Mouse (Mus musculus) hindbrain, embryonic 11.5 days (tissue): ENCODE measurements around the gene Wnt10b. TPM values are rescaled to one million over a fixed set of nuclear protein-coding genes. Genes with fewer than 3 reads are reported as not detected.
A peak's percentile ranks its signal among the peaks of the same experiment; 100 is the strongest.

Source experiments
- ATAC-seq: fragments of 200-750 bp; cut with Nextera tagmentation; 2 replicates; pipeline ENCODE4 v1.8.0; 2017; ENCODE audit warnings: mild to moderate bottlenecking, moderate TSS enrichment, moderate library complexity; ENCODE audit not compliant: low FRiP score
- DNase-seq: peaks from one replicate; pipeline ENCODE4 v3.0.0-alpha.2; 2015; ENCODE audit warnings: low spot score
- H3K27ac ChIP-seq: fragments of 300-500 bp; sonication (generic); 2 replicates; pipeline ENCODE4 v1.5.1; 2014; ENCODE audit warnings: mild to moderate bottlenecking, low read depth, low read length
- H3K27me3 ChIP-seq: fragments of 300-500 bp; sonication (generic); 2 replicates; pipeline ENCODE4 v1.6.1; 2014; ENCODE audit warnings: mild to moderate bottlenecking, low read length, moderate library complexity, mixed read lengths; ENCODE audit not compliant: control insufficient read depth, insufficient read depth
- H3K36me3 ChIP-seq: fragments of 300-500 bp; sonication (generic); 2 replicates; pipeline ENCODE4 v1.6.1; 2014; ENCODE audit warnings: mild to moderate bottlenecking, low read length, moderate library complexity, mixed read lengths; ENCODE audit not compliant: control insufficient read depth, insufficient read depth
- H3K4me1 ChIP-seq: fragments of 300-500 bp; sonication (generic); replicated peaks from 2 replicates; pipeline ENCODE4 v1.6.1; 2014; ENCODE audit warnings: low read length, mixed read lengths; ENCODE audit not compliant: control insufficient read depth, insufficient read depth
- H3K4me2 ChIP-seq: fragments of 300-500 bp; sonication (generic); replicated peaks from 2 replicates; pipeline ENCODE4 v1.6.1; 2014; ENCODE audit warnings: mild to moderate bottlenecking, low read depth, low read length
- H3K4me3 ChIP-seq: fragments of 300-500 bp; sonication (generic); 2 replicates; pipeline ENCODE4 v1.5.1; 2014; ENCODE audit warnings: low read depth, low read length
- H3K9ac ChIP-seq: fragments of 300-500 bp; sonication (generic); 2 replicates; pipeline ENCODE4 v1.6.1; 2014; ENCODE audit warnings: low read depth, low read length
- H3K9me3 ChIP-seq: fragments of 300-500 bp; sonication (generic); 2 replicates; pipeline ENCODE4 v1.6.1; 2016; ENCODE audit warnings: low read length; ENCODE audit not compliant: control insufficient read depth
- WGBS: fragments of 180-500 bp; shearing (Covaris S2); extraction: QIAGEN DNeasy Blood & Tissue Kit; methylation state at CpG from one replicate; pipeline ENCODE4 v1.1.7; 2014; 5-methylcytosine and 5-hydroxymethylcytosine counted together
- polyA plus RNA-seq: library from polyadenylated mRNA; unstranded; fragments of >200 nt; fragmentation: Nextera tagmentation; extraction: Ambion mirVana; gene quantifications from 2 replicates; pipeline ENCODE4 v1.2.1, GENCODE M21; 2014

The Wnt10b gene
- polyA plus RNA-seq, 1 experiment from 2014 or later, result 0.54 TPM

GRCm38 (mm10) chr15:98733976-98734566 is 43.9 kb downstream of the Wnt10b start:
- WGBS, result 83% methylated on average over 5 of the region's 5 CpGs
- no peak for ATAC-seq
- Histone ChIP-seq H3K27ac (no peak overlapping the region), H3K4me3 (no peak overlapping the region), H3K9me3 (no peaks in the 10 kb centered on the region), H3K27me3 (no peaks in the 10 kb centered on the region), H3K36me3 (0 out of 2 replicates have a peak, but pooled peaks cover 4% of the 10 kb centered on the region), H3K4me2 (no peak overlapping the region), H3K4me1 (no peaks in the 10 kb centered on the region), H3K9ac (no peak overlapping the region)
- DNase-seq, result no peak

DNA sequence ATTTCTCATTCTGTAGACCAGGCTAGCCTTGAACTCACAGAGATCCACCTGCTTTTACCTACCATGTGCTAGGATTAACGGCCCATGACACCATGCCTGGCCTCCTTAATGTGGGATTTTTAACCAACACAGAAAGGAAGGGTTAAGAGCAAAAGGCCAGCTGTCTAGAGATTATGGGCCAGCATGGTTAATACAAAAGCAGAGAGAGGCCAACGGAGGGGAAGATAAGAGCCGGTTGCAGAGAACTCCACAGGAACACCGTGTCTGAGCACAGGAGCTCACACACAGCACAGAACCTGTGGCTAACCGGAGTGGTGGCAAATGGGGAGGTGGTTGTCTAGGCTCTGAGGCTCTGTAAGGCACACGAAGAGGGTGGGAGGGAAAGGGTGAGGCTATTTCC is 44.6 kb downstream of the Wnt10b start:
- Histone ChIP-seq H3K27me3 (no peaks in the 10 kb centered on the region), H3K4me1 (no peaks in the 10 kb centered on the region), H3K27ac (no peak overlapping the region), H3K36me3 (0 out of 2 replicates have a peak, but pooled peaks cover 4% of the 10 kb centered on the region), H3K4me2 (no peak overlapping the region), H3K9ac (no peak overlapping the region), H3K9me3 (no peaks in the 10 kb centered on the region), H3K4me3 (no peak overlapping the region)
- DNase-seq (no peak), ATAC-seq (no peak)
- WGBS, result 72% methylated on average over 6 of the region's 6 CpGs

DNA sequence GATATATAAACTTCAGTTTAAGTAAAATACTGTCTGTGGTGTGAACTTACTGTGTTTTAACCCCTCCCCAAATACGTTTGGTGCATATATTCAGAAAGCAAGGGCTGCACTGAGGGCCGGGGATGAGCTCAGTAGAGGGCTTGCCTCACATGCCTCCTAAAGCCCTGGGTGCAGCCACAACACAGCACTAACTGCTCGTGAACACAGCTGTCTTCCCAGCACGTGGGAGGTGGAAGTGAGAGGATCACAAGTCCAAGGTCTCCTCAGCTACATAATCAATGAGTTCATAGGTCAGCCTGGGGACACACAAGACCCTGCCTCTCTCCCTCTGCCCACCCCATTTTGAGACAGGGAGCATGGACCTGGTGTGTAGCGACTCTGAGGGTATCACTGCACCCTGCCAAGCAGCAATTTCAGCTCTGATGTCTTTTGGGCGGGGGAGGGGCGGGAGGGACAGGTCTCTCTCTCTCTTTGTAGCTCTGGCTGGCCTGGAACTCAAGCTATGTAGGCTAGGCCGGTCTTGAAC is 45.9 kb downstream of the Wnt10b start:
- H3K9me3 ChIP-seq, result no peaks in the 10 kb centered on the region
- 65% methylated on average over 8 of the region's 8 CpGs for WGBS
- no peak overlapping the region for H3K27ac ChIP-seq
- H3K4me1 ChIP-seq, result peaks cover 2% of the 10 kb centered on the region; the same call in 1 of the 2 replicates
- H3K4me3 ChIP-seq, result no peak overlapping the region
- DNase-seq (no peak), ATAC-seq (no peak)
- no peak overlapping the region for H3K4me2 ChIP-seq
- 0 out of 2 replicates have a peak, but pooled peaks cover 4% of the 10 kb centered on the region for H3K36me3 ChIP-seq
- H3K27me3 ChIP-seq, result peaks cover 2% of the 10 kb centered on the region; the same call in 1 of the 2 replicates
- H3K9ac ChIP-seq, result no peak overlapping the region

GRCm38 (mm10) chr15:98730790-98731189 is 47.2 kb downstream of the Wnt10b start:
- Histone ChIP-seq H3K27ac (no peak overlapping the region), H3K27me3 (peaks cover 8% of the 10 kb centered on the region; the same call in 1 of the 2 replicates), H3K36me3 (no peaks in the 10 kb centered on the region), H3K9ac (no peak overlapping the region), H3K4me1 (peaks cover 5% of the 10 kb centered on the region; the same call in 1 of the 2 replicates), H3K4me2 (no peak overlapping the region), H3K4me3 (no peak overlapping the region), H3K9me3 (no peaks in the 10 kb centered on the region)
- ATAC-seq (no peak), DNase-seq (no peak)
- WGBS, result 88% methylated on average over 6 of the region's 6 CpGs

DNA sequence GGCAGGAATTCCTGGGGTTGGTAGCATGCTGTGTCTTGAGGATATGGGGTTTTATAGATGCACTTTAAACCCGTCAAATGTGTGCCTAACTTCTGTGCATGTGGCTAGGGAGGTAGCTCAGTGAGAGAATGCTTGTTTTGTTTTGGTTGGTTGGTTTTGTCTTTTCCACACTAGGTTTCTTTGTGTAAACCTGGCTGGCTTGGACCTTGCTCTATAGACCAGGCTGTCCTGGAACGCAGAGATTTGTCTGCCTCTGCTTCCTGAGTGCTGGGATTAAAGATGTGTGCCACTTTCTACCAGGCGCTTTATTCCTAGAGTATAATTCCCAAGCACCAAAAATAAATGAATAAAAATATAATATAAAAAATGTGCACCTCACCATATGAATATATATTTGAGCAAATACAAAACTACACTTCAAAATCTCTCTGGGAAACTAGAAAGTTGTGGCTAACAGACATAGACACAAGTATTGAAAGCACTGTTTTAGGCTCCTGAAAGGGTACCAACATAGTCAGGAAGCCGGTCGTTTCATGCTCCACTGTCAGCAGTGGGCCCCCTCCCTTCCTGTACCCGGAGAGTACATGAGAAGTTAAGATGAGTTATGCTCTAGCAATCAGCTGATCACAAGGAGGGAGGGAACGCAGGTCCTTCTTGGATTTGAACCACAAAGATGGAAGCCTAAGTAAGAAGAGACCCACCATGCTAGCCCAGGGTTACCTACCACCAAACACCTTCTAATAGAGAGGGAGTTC is 48.0 kb downstream of the Wnt10b start:
- WGBS, result 72% methylated on average over 7 of the region's 7 CpGs
- Histone ChIP-seq H3K4me3 (no peak overlapping the region), H3K9me3 (no peaks in the 10 kb centered on the region), H3K4me1 (peaks cover 5% of the 10 kb centered on the region; the same call in 1 of the 2 replicates), H3K9ac (no peak overlapping the region), H3K36me3 (no peaks in the 10 kb centered on the region), H3K27me3 (peaks cover 8% of the 10 kb centered on the region; the same call in 1 of the 2 replicates), H3K4me2 (no peak overlapping the region), H3K27ac (no peak overlapping the region)
- DNase-seq, result no peak
- ATAC-seq, result no peak

GRCm38 (mm10) chr15:98728366-98728765 is 49.6 kb downstream of the Wnt10b start:
- H3K27me3 ChIP-seq, result peaks cover 11% of the 10 kb centered on the region; the same call in 1 of the 2 replicates
- DNase-seq, result no peak
- no peak overlapping the region for H3K27ac ChIP-seq
- peaks cover 5% of the 10 kb centered on the region; the same call in 1 of the 2 replicates for H3K4me1 ChIP-seq
- H3K4me2 ChIP-seq, result no peak overlapping the region; the same call in 1 of the 2 replicates
- 40% methylated on average over 9 of the region's 9 CpGs for WGBS
- H3K4me3 ChIP-seq, result no peak overlapping the region; the same call in 1 of the 2 replicates
- no peaks in the 10 kb centered on the region for H3K36me3 ChIP-seq
- no peak for ATAC-seq
- H3K9me3 ChIP-seq, result no peaks in the 10 kb centered on the region
- H3K9ac ChIP-seq, result no peak overlapping the region

DNA sequence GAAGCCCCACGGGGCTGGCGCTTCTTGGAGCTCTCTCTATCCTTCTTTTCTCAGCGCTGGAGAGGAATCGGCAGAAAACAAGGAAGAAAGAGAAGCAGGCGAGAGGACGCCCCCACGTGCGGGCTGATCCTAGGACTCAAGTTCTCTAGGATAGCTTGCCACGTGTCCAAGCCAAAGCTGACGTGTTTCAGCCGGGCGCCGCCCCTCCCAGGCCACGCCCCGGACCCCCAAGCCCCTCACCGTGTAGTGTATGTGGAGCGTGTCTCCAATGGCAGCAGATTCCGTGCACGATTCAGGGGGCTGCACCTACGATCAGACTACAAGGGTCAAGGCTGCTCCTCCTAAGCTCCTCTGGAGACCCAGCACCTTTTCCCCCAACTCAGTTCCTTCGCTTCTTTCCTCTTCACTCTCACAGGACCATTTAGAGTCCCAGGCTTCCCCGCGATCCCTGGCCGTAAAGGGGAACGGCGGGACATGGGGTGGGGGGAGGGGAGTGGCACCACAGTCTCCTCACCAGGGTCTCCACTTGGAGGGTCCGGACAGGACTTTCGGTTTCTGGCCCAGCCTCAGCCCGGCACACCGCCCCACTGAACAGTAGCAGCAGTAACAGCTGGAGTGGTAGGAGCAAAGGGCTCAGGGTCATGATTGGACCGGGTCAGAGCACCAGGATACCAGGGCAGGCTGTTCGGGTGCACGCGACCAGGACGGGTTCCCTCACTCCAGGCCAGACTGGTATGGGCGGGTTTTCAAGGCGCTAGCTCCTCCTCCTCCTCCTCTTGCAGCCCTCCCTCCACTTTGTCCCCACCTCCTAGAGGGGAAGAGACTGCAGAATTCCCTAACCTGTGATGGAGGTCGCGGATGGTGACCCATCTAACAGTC is 50.3 kb downstream of the Wnt10b start, which contains the start of gene Fkbp11:
Gene Fkbp11, minus strand, starts transcription at position 756 of the 879 bp plus-strand sequence.
- H3K4me3 ChIP-seq, result peak within 1 kb of the TSS; percentile 41
- DNase-seq (peak; percentile 74), ATAC-seq (peak; percentile 79)
- H3K9me3 ChIP-seq, result no peaks in the 10 kb centered on the region
- 1% methylated on average over 36 of the region's 39 CpGs for WGBS
- H3K4me2 ChIP-seq, result peak within 1 kb of the TSS; percentile 85
- H3K27me3 ChIP-seq, result peaks cover 11% of the 10 kb centered on the region; the same call in 1 of the 2 replicates
- H3K4me1 ChIP-seq, result peaks cover 5% of the 10 kb centered on the region; the same call in 1 of the 2 replicates
- H3K36me3 ChIP-seq, result no peaks in the 10 kb centered on the region
- peak within 1 kb of the TSS; percentile 56 for H3K9ac ChIP-seq
- H3K27ac ChIP-seq, result no peak within 1 kb of the TSS

DNA sequence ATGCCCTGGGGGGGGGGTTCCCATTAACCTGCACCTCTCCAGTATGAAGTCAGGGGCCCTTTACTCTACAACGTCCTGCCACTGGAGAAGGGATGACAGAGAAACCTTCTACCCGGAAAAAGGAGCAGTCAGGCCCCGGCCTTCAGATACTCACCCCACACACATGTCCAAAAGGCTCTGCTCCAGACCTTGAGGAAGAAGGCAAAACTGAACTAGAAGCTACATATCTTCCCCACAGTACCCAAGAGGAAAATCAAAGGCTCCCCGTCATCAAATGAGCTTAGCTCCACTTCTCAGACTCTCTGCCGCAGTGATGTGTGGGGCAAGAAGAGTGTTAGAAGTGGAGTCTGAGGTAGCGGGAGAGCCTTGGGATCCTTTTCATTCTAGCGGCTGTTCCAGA is 51.2 kb downstream of the Wnt10b start:
- Histone ChIP-seq H3K9me3 (no peaks in the 10 kb centered on the region), H3K4me2 (peak overlapping the region; percentile 85), H3K9ac (no peak overlapping the region), H3K27ac (no peak overlapping the region), H3K4me1 (peaks cover 5% of the 10 kb centered on the region; the same call in 1 of the 2 replicates), H3K4me3 (no peak overlapping the region; the same call in 1 of the 2 replicates), H3K36me3 (no peaks in the 10 kb centered on the region), H3K27me3 (peaks cover 11% of the 10 kb centered on the region; the same call in 1 of the 2 replicates)
- 47% methylated on average over 7 of the region's 7 CpGs for WGBS
- DNase-seq (no peak), ATAC-seq (no peak)
